Mouse (Mus musculus) embryonic facial prominence, embryonic 12.5 days (tissue): Measurements from ENCODE around the gene Gm16867. TPM values are rescaled to one million over a fixed set of nuclear protein-coding genes. Genes with fewer than 3 reads are reported as not detected.
"Not testable (repeated sequence)": the region's sequence is repeated elsewhere in the genome, so short reads cannot be mapped to it uniquely, and the experiment has no call there.

ENCODE experiments used
- ATAC-seq: fragments of 200-750 bp; cut with Nextera tagmentation; 2 replicates; pipeline ENCODE4 v1.8.0; 2017; ENCODE audit not compliant: insufficient number of reproducible peaks, insufficient read depth, low FRiP score, low TSS enrichment
- H3K27ac ChIP-seq: fragments of 300-500 bp; sonication (generic); 2 replicates; pipeline ENCODE4 v1.5.1; 2016; ENCODE audit warnings: mild to moderate bottlenecking
- H3K27me3 ChIP-seq: fragments of 300-500 bp; sonication (generic); 2 replicates; pipeline ENCODE4 v1.6.1; 2016; ENCODE audit warnings: mild to moderate bottlenecking, moderate library complexity
- H3K36me3 ChIP-seq: fragments of 300-500 bp; sonication (generic); 2 replicates; pipeline ENCODE4 v1.6.1; 2016; ENCODE audit warnings: mild to moderate bottlenecking
- H3K4me1 ChIP-seq: fragments of 300-500 bp; sonication (generic); 2 replicates; pipeline ENCODE4 v1.6.1; 2016
- H3K4me2 ChIP-seq: fragments of 300-500 bp; sonication (generic); replicated peaks from 2 replicates; pipeline ENCODE4 v1.6.1; 2016; ENCODE audit warnings: mild to moderate bottlenecking, moderate library complexity
- H3K4me3 ChIP-seq: fragments of 300-500 bp; sonication (generic); 2 replicates; pipeline ENCODE4 v1.5.1; 2016; ENCODE audit warnings: mild to moderate bottlenecking
- H3K9ac ChIP-seq: fragments of 300-500 bp; sonication (generic); 2 replicates; pipeline ENCODE4 v1.6.1; 2016; ENCODE audit warnings: mild to moderate bottlenecking, moderate library complexity
- H3K9me3 ChIP-seq: fragments of 300-500 bp; sonication (generic); 2 replicates; pipeline ENCODE4 v1.6.1; 2016; ENCODE audit warnings: mild to moderate bottlenecking, moderate library complexity
- WGBS: fragments of 180-500 bp; shearing (Covaris S2); methylation state at CpG from one replicate; pipeline ENCODE4 v1.1.7; 2016; 5-methylcytosine and 5-hydroxymethylcytosine counted together
- polyA plus RNA-seq: library from polyadenylated mRNA; unstranded; fragments of >200 nt; fragmentation: Nextera tagmentation; extraction: Ambion mirVana; gene quantifications from 2 replicates; pipeline ENCODE4 v1.2.1, GENCODE M21; 2016

Gm16867 gene
- polyA plus RNA-seq, 1 experiment from 2014 or later = not detected

GRCm38 (mm10) chr14:69457691-69458090 lies 45.5 kb downstream of the Gm16867 start:
- H3K27me3 ChIP-seq, ATAC-seq: not testable (repeated sequence)
- WGBS = no CpG with 5 or more reads among the region's 5 CpGs

GRCm38 (mm10) chr14:69454640-69455039 lies 48.5 kb downstream of the Gm16867 start:
- WGBS = no CpG with 5 or more reads among the region's 9 CpGs
- not testable (repeated sequence) for H3K27me3 ChIP-seq, ATAC-seq, H3K4me3 ChIP-seq, H3K27ac ChIP-seq, H3K4me2 ChIP-seq, H3K9ac ChIP-seq, H3K9me3 ChIP-seq, H3K4me1 ChIP-seq, H3K36me3 ChIP-seq

More at GRCm38 (mm10) chr14:69457691-69458090, 45.5 kb downstream of the Gm16867 start:
- H3K27ac ChIP-seq, H3K4me2 ChIP-seq, H3K9me3 ChIP-seq, H3K4me3 ChIP-seq, H3K36me3 ChIP-seq, H3K9ac ChIP-seq, H3K4me1 ChIP-seq: not testable (repeated sequence)

GRCm38 (mm10) chr14:69448845-69449244 lies 54.3 kb downstream of the Gm16867 start:
- H3K9me3 ChIP-seq, H3K4me1 ChIP-seq, H3K9ac ChIP-seq, H3K27me3 ChIP-seq, ATAC-seq, H3K4me2 ChIP-seq, H3K27ac ChIP-seq, H3K4me3 ChIP-seq, H3K36me3 ChIP-seq: not testable (repeated sequence)
- no CpG with 5 or more reads among the region's 10 CpGs for WGBS

- not testable (repeated sequence) for H3K4me1 ChIP-seq, H3K27me3 ChIP-seq, H3K36me3 ChIP-seq, H3K9me3 ChIP-seq, H3K9ac ChIP-seq, H3K4me3 ChIP-seq, H3K4me2 ChIP-seq, ATAC-seq, H3K27ac ChIP-seq
- no CpG with 5 or more reads among the region's 1 CpGs for WGBS
These were observed 56.2 kb downstream of the Gm16867 start for GRCm38 (mm10) chr14:69447006-69447405.

- WGBS = no CpG with 5 or more reads among the region's 7 CpGs
- H3K27ac ChIP-seq, H3K27me3 ChIP-seq, H3K4me2 ChIP-seq, H3K36me3 ChIP-seq, H3K9ac ChIP-seq, H3K4me3 ChIP-seq, H3K4me1 ChIP-seq, H3K9me3 ChIP-seq: not testable (repeated sequence)
- peak; percentile 97 for ATAC-seq
These were observed 60.0 kb downstream of the Gm16867 start for GRCm38 (mm10) chr14:69443092-69443692.

GRCm38 (mm10) chr14:69440955-69441354 lies 62.2 kb downstream of the Gm16867 start:
- not testable (repeated sequence) for H3K9ac ChIP-seq, H3K36me3 ChIP-seq, H3K27me3 ChIP-seq, H3K4me1 ChIP-seq, ATAC-seq, H3K27ac ChIP-seq, H3K4me3 ChIP-seq, H3K9me3 ChIP-seq, H3K4me2 ChIP-seq
- no CpG with 5 or more reads among the region's 7 CpGs for WGBS

- ATAC-seq, H3K27ac ChIP-seq, H3K4me3 ChIP-seq, H3K4me1 ChIP-seq, H3K27me3 ChIP-seq, H3K36me3 ChIP-seq, H3K9me3 ChIP-seq, H3K9ac ChIP-seq, H3K4me2 ChIP-seq: not testable (repeated sequence)
- no CpG with 5 or more reads among the region's 7 CpGs for WGBS
These were observed 64.4 kb downstream of the Gm16867 start for GRCm38 (mm10) chr14:69438678-69439214.

- not testable (repeated sequence) for H3K27me3 ChIP-seq, H3K4me1 ChIP-seq, H3K4me2 ChIP-seq, H3K27ac ChIP-seq, H3K9me3 ChIP-seq, H3K36me3 ChIP-seq, H3K9ac ChIP-seq, H3K4me3 ChIP-seq
- peak; percentile 77; the same call in 1 of the 2 replicates for ATAC-seq
- no CpG with 5 or more reads among the region's 7 CpGs for WGBS
These were observed 82.2 kb downstream of the Gm16867 start for GRCm38 (mm10) chr14:69421003-69421402.

- not testable (repeated sequence) for H3K4me3 ChIP-seq, ATAC-seq, H3K27me3 ChIP-seq, H3K36me3 ChIP-seq, H3K4me1 ChIP-seq, H3K9ac ChIP-seq, H3K27ac ChIP-seq, H3K4me2 ChIP-seq, H3K9me3 ChIP-seq
- WGBS = no CpG with 5 or more reads among the region's 7 CpGs
These were observed 85.6 kb downstream of the Gm16867 start for GRCm38 (mm10) chr14:69417545-69417944.

Other genes starting within 250 kb of the Gm16867 start
- 0.05 TPM in 1 of 2 replicates, not detected in the other for gene Synb, start 209.1 kb downstream of the Gm16867 start, polyA plus RNA-seq
- not detected in 2 replicates for gene Gm27179, start 9.2 kb upstream of the Gm16867 start, polyA plus RNA-seq
- 14.2 and 14.5 TPM in 2 replicates for gene Entpd4b, start 52.1 kb upstream of the Gm16867 start, polyA plus RNA-seq